Mouse (Mus musculus) stomach, postnatal 0 days (tissue): ENCODE results near the gene Notch1.

Experiments used
- CTCF ChIP-seq: IDR thresholded peaks from 2 replicates; pipeline ENCODE4 v1.5.1; 2016; ENCODE audit warnings: antibody characterized with exemption, low read depth, mild to moderate bottlenecking, moderate library complexity
- EP300 ChIP-seq: optimal IDR thresholded peaks from 2 replicates; pipeline ENCODE3; 2016; ENCODE audit warnings: antibody characterized with exemption

- TF ChIP-seq CTCF (no peak), EP300 (no peak)
Observed at GRCm38 (mm10) chr2:26495701-26496100, 20.8 kb downstream of the Notch1 start.
